Mouse (Mus musculus): ENCODE measurements around the gene Tlcd2. TPM values are rescaled to one million over a fixed set of nuclear protein-coding genes. Genes with fewer than 3 reads are reported as not detected.

Tlcd2 gene
- polyA plus RNA-seq (2016; fragmentation: Nextera tagmentation; extraction: Ambion mirVana) = 8.5 and 9.7 TPM in 2 replicates

- Histone ChIP-seq H3K27me3 (ENCODE audit: poor library complexity, severe bottlenecking) (no peaks in the 10 kb centered on the region), H3K9me3 (no peaks in the 10 kb centered on the region), H3K4me1 (peaks cover 39% of the 10 kb centered on the region), H3K36me3 (replicated peaks) (peaks cover 15% of the 10 kb centered on the region), H3K27ac (peak within 1 kb of the TSS; percentile 92), H3K4me3 (peak within 1 kb of the TSS; percentile 63)
- peak; percentile 99 for DNase-seq (ENCODE audit: extremely low spot score, low spot score)
- WGBS = under 1% methylated on average over 46 of the region's 46 CpGs
Measured at GRCm38 (mm10) chr11:75460844-75461742, at the start of gene Tlcd2. Tlcd2 (plus strand) TSS chr11:75461715.

GRCm38 (mm10) chr11:75415096-75415495 lies 46.4 kb upstream of the Tlcd2 start:
- WGBS = 71% methylated on average over 7 of the region's 7 CpGs
- peaks cover 7% of the 10 kb centered on the region for H3K4me1 ChIP-seq
- H3K9me3 ChIP-seq = no peaks in the 10 kb centered on the region
- H3K36me3 ChIP-seq (replicated peaks) = peaks cover 44% of the 10 kb centered on the region
- H3K27ac ChIP-seq = no peak overlapping the region
- H3K27me3 ChIP-seq (ENCODE audit: poor library complexity, severe bottlenecking) = no peaks in the 10 kb centered on the region
- H3K4me3 ChIP-seq = no peak overlapping the region
- DNase-seq (ENCODE audit: extremely low spot score, low spot score) = no peak

DNA sequence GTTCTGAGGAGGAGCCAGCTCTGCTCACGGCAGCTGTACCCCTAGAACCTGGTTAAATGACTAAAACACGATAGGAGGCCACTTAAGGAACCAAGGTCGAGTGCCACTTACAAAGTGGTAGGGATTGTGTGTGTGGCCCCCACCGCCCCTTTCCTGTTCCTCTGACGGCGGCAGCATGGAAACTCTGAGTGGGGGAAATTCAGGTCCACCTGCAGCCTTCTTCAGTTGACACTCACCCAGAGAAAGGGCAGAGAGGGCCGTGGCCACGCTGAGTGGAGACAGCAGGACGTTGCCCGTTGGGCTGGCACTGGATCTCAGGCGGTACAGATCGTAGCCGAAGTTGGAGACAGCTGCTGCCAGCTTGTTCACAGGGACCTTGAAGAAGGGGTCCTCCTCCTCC lies 45.5 kb upstream of the Tlcd2 start:
- H3K4me1 ChIP-seq = peaks cover 16% of the 10 kb centered on the region
- H3K36me3 ChIP-seq (replicated peaks) = peaks cover 36% of the 10 kb centered on the region
- H3K27me3 ChIP-seq (ENCODE audit: poor library complexity, severe bottlenecking) = no peaks in the 10 kb centered on the region
- H3K9me3 ChIP-seq = no peaks in the 10 kb centered on the region
- DNase-seq (ENCODE audit: extremely low spot score, low spot score) = no peak
- 92% methylated on average over 13 of the region's 13 CpGs for WGBS
- no peak overlapping the region for H3K4me3 ChIP-seq
- H3K27ac ChIP-seq = peak overlapping the region; percentile 32

GRCm38 (mm10) chr11:75420037-75420436 lies 41.5 kb upstream of the Tlcd2 start:
- Histone ChIP-seq H3K27ac (peak overlapping the region; percentile 83; the same call in 1 of the 2 replicates), H3K36me3 (replicated peaks) (peaks cover 18% of the 10 kb centered on the region), H3K27me3 (ENCODE audit: poor library complexity, severe bottlenecking) (no peaks in the 10 kb centered on the region), H3K9me3 (no peaks in the 10 kb centered on the region), H3K4me1 (peaks cover 31% of the 10 kb centered on the region), H3K4me3 (no peak overlapping the region)
- no peak for DNase-seq (ENCODE audit: extremely low spot score, low spot score)
- 82% methylated on average over 7 of the region's 7 CpGs for WGBS

GRCm38 (mm10) chr11:75420810-75421374 lies 40.6 kb upstream of the Tlcd2 start:
- peaks cover 31% of the 10 kb centered on the region for H3K4me1 ChIP-seq
- DNase-seq (ENCODE audit: extremely low spot score, low spot score) = no peak
- no peaks in the 10 kb centered on the region for H3K27me3 ChIP-seq (ENCODE audit: poor library complexity, severe bottlenecking)
- 60% methylated on average over 5 of the region's 5 CpGs for WGBS
- H3K27ac ChIP-seq = peak overlapping the region; percentile 83
- peak overlapping the region; percentile 49 for H3K4me3 ChIP-seq
- peaks cover 10% of the 10 kb centered on the region for H3K36me3 ChIP-seq (replicated peaks)
- no peaks in the 10 kb centered on the region for H3K9me3 ChIP-seq

DNA sequence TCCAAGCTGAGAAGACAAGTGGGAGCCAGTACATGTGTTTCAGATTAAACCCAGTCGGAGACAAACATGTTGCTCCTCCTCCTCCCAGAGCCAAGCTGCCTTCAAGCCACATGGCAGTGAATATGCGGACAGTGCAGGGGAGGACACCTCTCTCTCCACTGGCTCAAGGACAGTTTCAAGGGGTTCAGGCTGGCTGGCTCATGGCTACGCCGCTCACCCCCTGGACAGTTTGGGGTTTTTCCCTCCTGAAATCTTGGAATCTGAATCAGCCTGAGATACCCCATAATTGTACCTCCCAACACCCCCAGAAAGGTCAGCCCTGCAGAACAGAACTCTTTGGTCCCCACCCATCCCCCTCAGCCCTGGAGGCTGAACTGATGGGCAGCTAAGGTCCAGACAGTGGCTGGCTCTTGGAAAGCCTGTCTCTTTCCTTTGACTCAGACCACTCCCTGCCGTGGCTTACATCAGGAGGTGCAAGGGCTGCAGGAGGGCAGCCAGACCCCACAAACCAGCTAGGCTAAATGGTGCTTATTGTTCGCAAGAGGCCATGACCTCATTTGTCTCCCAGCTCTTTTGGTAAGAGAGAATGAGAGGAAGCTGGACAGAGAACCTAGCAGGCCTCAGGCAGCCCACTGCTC lies 40.0 kb upstream of the Tlcd2 start:
- WGBS = 42% methylated on average over 6 of the region's 6 CpGs
- Histone ChIP-seq H3K9me3 (no peaks in the 10 kb centered on the region), H3K4me1 (peaks cover 31% of the 10 kb centered on the region), H3K4me3 (peak overlapping the region; percentile 49), H3K27me3 (ENCODE audit: poor library complexity, severe bottlenecking) (no peaks in the 10 kb centered on the region), H3K36me3 (replicated peaks) (peaks cover 4% of the 10 kb centered on the region; the same call in 1 of the 2 replicates), H3K27ac (peak overlapping the region; percentile 83)
- peak; percentile 35 for DNase-seq (ENCODE audit: extremely low spot score, low spot score)

GRCm38 (mm10) chr11:75422013-75422792 lies 39.3 kb upstream of the Tlcd2 start, which contains the start of gene Serpinf1:
Serpinf1 (minus strand) TSS chr11:75422701.
- Histone ChIP-seq H3K4me3 (peak within 1 kb of the TSS; percentile 49), H3K4me1 (peaks cover 31% of the 10 kb centered on the region), H3K9me3 (no peaks in the 10 kb centered on the region), H3K27ac (peak within 1 kb of the TSS; percentile 83), H3K27me3 (ENCODE audit: poor library complexity, severe bottlenecking) (no peaks in the 10 kb centered on the region), H3K36me3 (replicated peaks) (peaks cover 4% of the 10 kb centered on the region; the same call in 1 of the 2 replicates)
- WGBS = 50% methylated on average over 10 of the region's 10 CpGs
- DNase-seq (ENCODE audit: extremely low spot score, low spot score) = no peak

DNA sequence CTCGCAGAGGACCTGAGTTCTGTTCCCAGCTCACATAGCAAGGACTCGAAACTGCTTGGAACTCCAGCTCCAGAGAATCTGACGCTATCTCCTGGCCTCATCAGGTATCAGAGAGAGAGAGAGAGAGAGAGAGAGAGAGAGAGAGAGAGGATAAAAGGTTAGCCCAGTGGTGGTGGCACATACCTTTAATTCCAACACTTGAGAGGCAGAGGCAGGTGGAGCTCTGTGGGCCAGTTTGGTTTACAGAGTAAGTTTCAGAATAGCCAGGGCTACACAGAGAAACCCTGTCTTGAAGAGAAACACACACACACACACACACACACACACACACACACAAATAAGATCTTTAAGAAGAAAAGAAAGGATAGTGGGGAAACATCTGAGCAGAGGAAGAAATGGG lies 38.4 kb upstream of the Tlcd2 start:
- Histone ChIP-seq H3K4me3 (no peak overlapping the region), H3K9me3 (no peaks in the 10 kb centered on the region), H3K36me3 (replicated peaks) (no peaks in the 10 kb centered on the region; the same call in 1 of the 2 replicates), H3K4me1 (peaks cover 31% of the 10 kb centered on the region), H3K27ac (peak overlapping the region; percentile 83; the same call in 1 of the 2 replicates), H3K27me3 (ENCODE audit: poor library complexity, severe bottlenecking) (no peaks in the 10 kb centered on the region)
- DNase-seq (ENCODE audit: extremely low spot score, low spot score) = no peak
- 91% methylated on average over 3 of the region's 3 CpGs for WGBS

DNA sequence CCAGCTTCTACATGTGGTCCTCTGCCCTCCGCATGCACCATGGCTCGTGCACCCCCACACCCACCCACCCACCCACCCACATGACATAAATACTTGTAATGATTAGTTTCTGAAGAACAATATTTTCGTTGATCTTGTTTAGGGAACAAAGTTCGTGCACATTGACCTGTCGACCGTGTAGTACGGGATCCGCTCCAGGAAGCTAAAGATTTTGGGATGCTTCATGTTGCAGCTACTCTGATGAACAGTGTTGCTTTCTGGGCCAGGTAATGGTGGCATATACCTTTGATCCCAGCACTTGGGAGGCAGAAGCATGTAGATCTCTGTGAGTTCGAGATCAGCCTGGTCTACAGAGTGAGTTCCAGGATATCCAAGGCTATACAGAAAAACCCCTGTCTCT lies 37.5 kb upstream of the Tlcd2 start:
- Histone ChIP-seq H3K9me3 (no peaks in the 10 kb centered on the region), H3K36me3 (replicated peaks) (no peaks in the 10 kb centered on the region), H3K27me3 (ENCODE audit: poor library complexity, severe bottlenecking) (no peaks in the 10 kb centered on the region), H3K4me1 (peaks cover 31% of the 10 kb centered on the region), H3K27ac (no peak overlapping the region), H3K4me3 (no peak overlapping the region)
- 93% methylated on average over 9 of the region's 9 CpGs for WGBS
- DNase-seq (ENCODE audit: extremely low spot score, low spot score) = no peak

DNA sequence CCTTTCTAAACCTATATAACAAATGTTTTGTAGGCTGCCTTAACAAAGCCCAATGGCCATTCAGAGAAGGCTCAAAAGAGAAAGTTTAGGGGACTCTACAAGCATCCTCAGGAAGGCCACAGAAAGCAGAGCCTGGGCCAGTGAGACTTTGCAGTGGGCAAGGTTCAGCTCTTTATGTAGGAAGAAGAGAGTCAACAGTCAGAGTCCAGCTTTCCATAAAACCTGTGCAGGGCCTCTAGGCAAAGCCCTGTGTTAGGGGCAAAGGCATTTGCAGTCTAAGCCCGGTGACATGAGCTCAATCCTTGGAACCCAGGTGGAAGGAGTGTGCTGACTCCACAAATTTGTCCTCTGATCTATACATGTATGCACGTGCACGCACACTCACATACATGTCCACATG lies 37.1 kb upstream of the Tlcd2 start:
- H3K27ac ChIP-seq = no peak overlapping the region
- no peaks in the 10 kb centered on the region for H3K27me3 ChIP-seq (ENCODE audit: poor library complexity, severe bottlenecking)
- WGBS = 96% methylated on average over 3 of the region's 3 CpGs
- no peaks in the 10 kb centered on the region for H3K9me3 ChIP-seq
- H3K36me3 ChIP-seq (replicated peaks) = no peaks in the 10 kb centered on the region
- H3K4me1 ChIP-seq = peaks cover 31% of the 10 kb centered on the region
- H3K4me3 ChIP-seq = no peak overlapping the region
- DNase-seq (ENCODE audit: extremely low spot score, low spot score) = no peak

- H3K4me1 ChIP-seq = no peaks in the 10 kb centered on the region
- DNase-seq (ENCODE audit: extremely low spot score, low spot score) = no peak
- no peak overlapping the region for H3K27ac ChIP-seq
- 92% methylated on average over 9 of the region's 9 CpGs for WGBS
- H3K4me3 ChIP-seq = no peak overlapping the region
- no peaks in the 10 kb centered on the region for H3K27me3 ChIP-seq (ENCODE audit: poor library complexity, severe bottlenecking)
- no peaks in the 10 kb centered on the region for H3K36me3 ChIP-seq (replicated peaks)
- H3K9me3 ChIP-seq = peaks cover 5% of the 10 kb centered on the region; the same call in 1 of the 2 replicates
Measured at GRCm38 (mm10) chr11:75429019-75429705, 32.4 kb upstream of the Tlcd2 start.

GRCm38 (mm10) chr11:75431307-75431706 lies 30.2 kb upstream of the Tlcd2 start:
- WGBS = 87% methylated on average over 11 of the region's 11 CpGs
- Histone ChIP-seq H3K27me3 (ENCODE audit: poor library complexity, severe bottlenecking) (no peaks in the 10 kb centered on the region), H3K4me3 (no peak overlapping the region), H3K36me3 (replicated peaks) (no peaks in the 10 kb centered on the region), H3K27ac (no peak overlapping the region), H3K4me1 (no peaks in the 10 kb centered on the region), H3K9me3 (peaks cover 7% of the 10 kb centered on the region; the same call in 1 of the 2 replicates)
- DNase-seq (ENCODE audit: extremely low spot score, low spot score) = no peak
